7 mouse cellular contexts compared by ENCODE assay signal in the genomic region with DNA sequence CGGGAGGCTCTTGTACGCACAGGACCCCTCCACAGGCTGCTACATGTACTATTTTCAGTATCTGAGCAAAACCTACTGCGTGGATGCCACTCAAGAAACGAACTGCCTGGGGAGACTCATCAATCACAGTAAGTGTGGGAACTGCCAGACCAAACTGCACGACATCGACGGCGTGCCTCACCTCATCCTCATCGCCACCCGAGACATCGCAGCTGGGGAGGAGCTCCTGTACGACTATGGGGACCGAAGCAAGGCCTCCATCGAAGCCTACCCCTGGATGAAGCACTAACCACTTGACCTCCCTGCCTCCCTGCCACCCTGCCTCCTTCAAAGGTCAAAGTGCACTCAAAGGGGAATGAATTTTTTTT. TPM values are rescaled to one million over a fixed set of nuclear protein-coding genes. Genes with fewer than 3 reads are reported as not detected.
A peak's percentile ranks its signal among the peaks of the same experiment; 100 is the strongest.
DNase-seq lines count a peak whose midpoint lies in the region; ATAC-seq and TF ChIP-seq lines count a peak whose summit lies in the region.
"Not testable (repeated sequence)": the region's sequence is repeated elsewhere in the genome, so short reads cannot be mapped to it uniquely, and the experiment has no call there.

No protein-coding gene starts in this region.

- DNase-seq in cerebellum, postnatal 25 days, result peak; percentile 11
- not testable (repeated sequence) for DNase-seq in forebrain, embryonic 14.5 days (ENCODE audit: low spot score); heart, postnatal 0 days (ENCODE audit: low spot score); midbrain, embryonic 10.5 days (ENCODE audit: low spot score)

- WGBS in forebrain, embryonic 14.5 days, result 71% methylated on average over 14 of the region's 14 CpGs
- 42% methylated on average over 14 of the region's 14 CpGs for WGBS in heart, postnatal 0 days
- 50% methylated on average over 14 of the region's 14 CpGs for WGBS in intestine, postnatal 0 days
- WGBS in limb, embryonic 15.5 days, result 39% methylated on average over 14 of the region's 14 CpGs
- 70% methylated on average over 14 of the region's 14 CpGs for WGBS in midbrain, embryonic 10.5 days
- whole genome bisulfite sequencing in neural tube, embryonic 15.5 days, result 25% methylated on average over 14 of the region's 14 CpGs

- H3K36me3 ChIP-seq in forebrain, embryonic 14.5 days (ENCODE audit: control insufficient read depth, insufficient read depth, low read length); heart, postnatal 0 days (replicated peaks; ENCODE audit: control insufficient read depth, insufficient read depth, low read length); intestine, postnatal 0 days (ENCODE audit: control insufficient read depth, insufficient read depth); limb, embryonic 15.5 days; midbrain, embryonic 10.5 days; neural tube, embryonic 15.5 days: not testable (repeated sequence)

- peak overlapping the region; percentile 29; the same call in 1 of the 2 replicates for H3K4me3 ChIP-seq in forebrain, embryonic 14.5 days (ENCODE audit: low read depth, low read length)
- H3K4me3 ChIP-seq in heart, postnatal 0 days (ENCODE audit: low read depth, low read length), result peak overlapping the region; percentile 46
- H3K4me3 ChIP-seq in intestine, postnatal 0 days (ENCODE audit: low read depth, low read length), result peak overlapping the region; percentile 40
- peak overlapping the region; percentile 36 for H3K4me3 ChIP-seq in limb, embryonic 15.5 days
- H3K4me3 ChIP-seq in midbrain, embryonic 10.5 days, result peak overlapping the region; percentile 52
- peak overlapping the region; percentile 40 for H3K4me3 ChIP-seq in neural tube, embryonic 15.5 days (replicated peaks)

- H3K4me2 ChIP-seq in forebrain, embryonic 14.5 days (ENCODE audit: low read length), result peak overlapping the region; percentile 63
- peak overlapping the region; percentile 77 for H3K4me2 ChIP-seq in heart, postnatal 0 days (ENCODE audit: low read depth, low read length)
- peak overlapping the region; percentile 79 for H3K4me2 ChIP-seq in intestine, postnatal 0 days (replicated peaks; ENCODE audit: low read depth)
- H3K4me2 ChIP-seq in limb, embryonic 15.5 days, result peak overlapping the region; percentile 54
- peak overlapping the region; percentile 77 for H3K4me2 ChIP-seq in neural tube, embryonic 15.5 days

- not testable (repeated sequence) for ATAC-seq in forebrain, embryonic 14.5 days; heart, postnatal 0 days (ENCODE audit: insufficient read depth, low read depth); intestine, postnatal 0 days; limb, embryonic 15.5 days (ENCODE audit: insufficient number of reproducible peaks, low FRiP score, low TSS enrichment, low read depth)
- peak; percentile 43; the same call in 1 of the 2 replicates for ATAC-seq in neural tube, embryonic 15.5 days (ENCODE audit: low FRiP score)

- H3K9me3 ChIP-seq in forebrain, embryonic 14.5 days (replicated peaks; ENCODE audit: control insufficient read depth, low read length); heart, postnatal 0 days (replicated peaks; ENCODE audit: control insufficient read depth, low read length); intestine, postnatal 0 days (ENCODE audit: control insufficient read depth); limb, embryonic 15.5 days; midbrain, embryonic 10.5 days (replicated peaks); neural tube, embryonic 15.5 days (replicated peaks): not testable (repeated sequence)

- TF ChIP-seq CTCF in heart, postnatal 0 days (IDR thresholded peaks at IDR 0.05; ENCODE audit: low read depth); intestine, postnatal 0 days (IDR thresholded peaks at IDR 0.05; ENCODE audit: low read depth): not testable (repeated sequence)

- H3K27me3 ChIP-seq in forebrain, embryonic 14.5 days (replicated peaks; ENCODE audit: control insufficient read depth, insufficient read depth, low read length); heart, postnatal 0 days (ENCODE audit: control insufficient read depth, insufficient read depth, low read length); intestine, postnatal 0 days (replicated peaks; ENCODE audit: control insufficient read depth, insufficient read depth, low read length); limb, embryonic 15.5 days; neural tube, embryonic 15.5 days (replicated peaks): not testable (repeated sequence)
- H3K27me3 ChIP-seq in midbrain, embryonic 10.5 days (ENCODE audit: low read depth, poor library complexity, severe bottlenecking), result peaks cover 17% of the 10 kb centered on the region

- peak overlapping the region; percentile 54 for H3K9ac ChIP-seq in forebrain, embryonic 14.5 days (ENCODE audit: low read length)
- H3K9ac ChIP-seq in heart, postnatal 0 days (replicated peaks; ENCODE audit: low read depth, low read length); limb, embryonic 15.5 days: not testable (repeated sequence)
- H3K9ac ChIP-seq in intestine, postnatal 0 days (ENCODE audit: low read depth, low read length), result 0 out of 2 replicates have a peak overlapping the region, but pooled peaks have one; percentile 2
- 0 out of 2 replicates have a peak overlapping the region, but pooled peaks have one; percentile 21 for H3K9ac ChIP-seq in neural tube, embryonic 15.5 days (replicated peaks)

- H3K27ac ChIP-seq in forebrain, embryonic 14.5 days (ENCODE audit: low read depth, low read length); intestine, postnatal 0 days (ENCODE audit: low read depth, low read length); limb, embryonic 15.5 days; midbrain, embryonic 10.5 days (replicated peaks): not testable (repeated sequence)
- peak overlapping the region; percentile 89 for H3K27ac ChIP-seq in heart, postnatal 0 days (ENCODE audit: low read depth)
- H3K27ac ChIP-seq in neural tube, embryonic 15.5 days (replicated peaks), result peak overlapping the region; percentile 63; the same call in 1 of the 2 replicates

- not testable (repeated sequence) for H3K4me1 ChIP-seq in forebrain, embryonic 14.5 days (ENCODE audit: control insufficient read depth, insufficient read depth, low read length); intestine, postnatal 0 days (replicated peaks; ENCODE audit: control insufficient read depth, insufficient read depth, low read length)
- H3K4me1 ChIP-seq in heart, postnatal 0 days (ENCODE audit: control insufficient read depth, insufficient read depth), result peaks cover 12% of the 10 kb centered on the region
- H3K4me1 ChIP-seq in limb, embryonic 15.5 days, result peaks cover 12% of the 10 kb centered on the region
- peaks cover 11% of the 10 kb centered on the region for H3K4me1 ChIP-seq in midbrain, embryonic 10.5 days
- peaks cover 12% of the 10 kb centered on the region; the same call in 1 of the 2 replicates for H3K4me1 ChIP-seq in neural tube, embryonic 15.5 days

- not testable (repeated sequence) for TF ChIP-seq EP300 in heart, postnatal 0 days (IDR thresholded peaks at IDR 0.05; ENCODE audit: low read depth)

RNA-seq across cellular contexts. Expression of a gene that starts 21.9 kb away (rescaled TPM):
- polyA plus RNA-seq in forebrain, embryonic 14.5 days (2014; fragmentation: Nextera tagmentation; extraction: Ambion mirVana), result 0.25 and 0.31 TPM in 2 replicates
- 0.15 TPM in 1 of 2 replicates, not detected in the other for total RNA-seq in heart, postnatal 0 days (2014; rRNA removed; ENCODE audit: low replicate concordance)
- 0.22 and 0.34 TPM in 2 replicates for polyA plus RNA-seq in heart, postnatal 0 days (2015; fragmentation: Nextera tagmentation; extraction: Ambion mirVana)
- polyA plus RNA-seq in intestine, postnatal 0 days (2015; fragmentation: Nextera tagmentation; extraction: Ambion mirVana), result 0.23 and 0.33 TPM in 2 replicates
- 0.35 and 0.38 TPM in 2 replicates for polyA plus RNA-seq in limb, embryonic 15.5 days (2015; fragmentation: Nextera tagmentation; extraction: Ambion mirVana)
- polyA plus RNA-seq in midbrain, embryonic 10.5 days (2016; fragmentation: Nextera tagmentation; extraction: Ambion mirVana), result 0.23 and 0.67 TPM in 2 replicates
- polyA plus RNA-seq in neural tube, embryonic 15.5 days (2015; fragmentation: Nextera tagmentation; extraction: Ambion mirVana), result 0.37 and 0.44 TPM in 2 replicates

RNA-seq across cellular contexts. Expression of a gene that starts 24.7 kb away (rescaled TPM):
- 124 and 129 TPM in 2 replicates for polyA plus RNA-seq in forebrain, embryonic 14.5 days (2014; fragmentation: Nextera tagmentation; extraction: Ambion mirVana)
- total RNA-seq in heart, postnatal 0 days (2014; rRNA removed; ENCODE audit: low replicate concordance), result 30.9 and 42.6 TPM in 2 replicates
- 69.5 and 72.1 TPM in 2 replicates for polyA plus RNA-seq in heart, postnatal 0 days (2015; fragmentation: Nextera tagmentation; extraction: Ambion mirVana)
- 55.3 and 58.8 TPM in 2 replicates for polyA plus RNA-seq in intestine, postnatal 0 days (2015; fragmentation: Nextera tagmentation; extraction: Ambion mirVana)
- 106 TPM in 2 replicates for polyA plus RNA-seq in limb, embryonic 15.5 days (2015; fragmentation: Nextera tagmentation; extraction: Ambion mirVana)
- 144 and 150 TPM in 2 replicates for polyA plus RNA-seq in midbrain, embryonic 10.5 days (2016; fragmentation: Nextera tagmentation; extraction: Ambion mirVana)
- polyA plus RNA-seq in neural tube, embryonic 15.5 days (2015; fragmentation: Nextera tagmentation; extraction: Ambion mirVana), result 142 and 153 TPM in 2 replicates

RNA-seq across cellular contexts. Expression of a gene that starts 44.3 kb away (rescaled TPM):
- 0.39 and 0.61 TPM in 2 replicates for polyA plus RNA-seq in forebrain, embryonic 14.5 days (2014; fragmentation: Nextera tagmentation; extraction: Ambion mirVana)
- 13.4 and 14.5 TPM in 2 replicates for total RNA-seq in heart, postnatal 0 days (2014; rRNA removed; ENCODE audit: low replicate concordance)
- polyA plus RNA-seq in heart, postnatal 0 days (2015; fragmentation: Nextera tagmentation; extraction: Ambion mirVana), result 4.6 and 4.9 TPM in 2 replicates
- 1.6 and 1.8 TPM in 2 replicates for polyA plus RNA-seq in intestine, postnatal 0 days (2015; fragmentation: Nextera tagmentation; extraction: Ambion mirVana)
- 0.67 and 0.93 TPM in 2 replicates for polyA plus RNA-seq in limb, embryonic 15.5 days (2015; fragmentation: Nextera tagmentation; extraction: Ambion mirVana)
- 0.07 and 0.11 TPM in 2 replicates for polyA plus RNA-seq in midbrain, embryonic 10.5 days (2016; fragmentation: Nextera tagmentation; extraction: Ambion mirVana)
- polyA plus RNA-seq in neural tube, embryonic 15.5 days (2015; fragmentation: Nextera tagmentation; extraction: Ambion mirVana), result 1.2 and 1.4 TPM in 2 replicates

RNA-seq across cellular contexts. Expression of a gene that starts 45.2 kb away (rescaled TPM):
- 26.4 and 28.4 TPM in 2 replicates for polyA plus RNA-seq in forebrain, embryonic 14.5 days (2014; fragmentation: Nextera tagmentation; extraction: Ambion mirVana)
- total RNA-seq in heart, postnatal 0 days (2014; rRNA removed; ENCODE audit: low replicate concordance), result 46.2 and 90.1 TPM in 2 replicates
- 47.4 and 51.0 TPM in 2 replicates for polyA plus RNA-seq in heart, postnatal 0 days (2015; fragmentation: Nextera tagmentation; extraction: Ambion mirVana)
- polyA plus RNA-seq in intestine, postnatal 0 days (2015; fragmentation: Nextera tagmentation; extraction: Ambion mirVana), result 11.8 and 13.8 TPM in 2 replicates
- polyA plus RNA-seq in limb, embryonic 15.5 days (2015; fragmentation: Nextera tagmentation; extraction: Ambion mirVana), result 26.6 and 28.3 TPM in 2 replicates
- 35.4 and 38.4 TPM in 2 replicates for polyA plus RNA-seq in midbrain, embryonic 10.5 days (2016; fragmentation: Nextera tagmentation; extraction: Ambion mirVana)
- polyA plus RNA-seq in neural tube, embryonic 15.5 days (2015; fragmentation: Nextera tagmentation; extraction: Ambion mirVana), result 33.4 and 34.8 TPM in 2 replicates
